Mouse (Mus musculus) erythroblast, adult 5-6 weeks (primary cell): ENCODE measurements around the gene Papola. TPM values are rescaled to one million over a fixed set of nuclear protein-coding genes. Genes with fewer than 3 reads are reported as not detected.
"Not testable (repeated sequence)": the region's sequence is repeated elsewhere in the genome, so short reads cannot be mapped to it uniquely, and the experiment has no call there.

Experiments
- ATAC-seq: replicated peaks from 2 replicates; pipeline ENCODE4 v1.8.0; 2016; ENCODE audit warnings: moderate number of reproducible peaks, mild to moderate bottlenecking, moderate TSS enrichment, inconsistent platforms; ENCODE audit not compliant: poor library complexity, low FRiP score, severe bottlenecking
- total RNA-seq, 2 experiments: library from RNA; stranded (forward) in 1 of 2; stranded (reverse) in 1 of 2; fragments of 150-400 nt in 1 of 2; fragments of 200-764, 138-1000 nt in 1 of 2; gene quantifications; 2 replicates each; pipeline versions ENCODE4 v1.2.3 to v1.2.4; 2015 to 2017; ENCODE audit warnings: low replicate concordance in 2 of 2

The Papola gene
- total RNA-seq, 2 experiments from 2014 or later, result 63.8 to 72.4 TPM

DNA sequence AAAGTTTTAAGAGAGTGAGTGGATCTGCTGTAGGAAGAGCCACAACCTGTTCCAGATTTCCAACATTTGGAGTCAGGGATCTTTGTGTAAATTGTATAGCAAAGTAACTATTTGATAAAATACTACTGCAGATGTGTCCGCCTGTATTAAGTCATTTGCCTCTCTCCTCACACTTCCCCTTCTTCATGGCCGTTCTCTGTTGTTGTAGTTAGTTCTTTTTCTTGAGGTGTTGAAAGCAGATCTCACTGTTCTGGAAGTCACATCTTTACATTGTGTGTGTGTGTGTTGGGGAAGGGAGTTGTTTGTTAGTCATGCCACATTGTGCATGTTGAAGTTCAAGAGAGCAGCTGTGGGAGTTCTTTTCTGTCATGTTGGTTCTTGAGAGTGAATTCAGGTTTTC, 10.4 kb downstream of the Papola start:
- no peak for ATAC-seq

- ATAC-seq, result no peak
Measured at GRCm38 (mm10) chr12:105798001-105798400, 13.5 kb downstream of the Papola start.

DNA sequence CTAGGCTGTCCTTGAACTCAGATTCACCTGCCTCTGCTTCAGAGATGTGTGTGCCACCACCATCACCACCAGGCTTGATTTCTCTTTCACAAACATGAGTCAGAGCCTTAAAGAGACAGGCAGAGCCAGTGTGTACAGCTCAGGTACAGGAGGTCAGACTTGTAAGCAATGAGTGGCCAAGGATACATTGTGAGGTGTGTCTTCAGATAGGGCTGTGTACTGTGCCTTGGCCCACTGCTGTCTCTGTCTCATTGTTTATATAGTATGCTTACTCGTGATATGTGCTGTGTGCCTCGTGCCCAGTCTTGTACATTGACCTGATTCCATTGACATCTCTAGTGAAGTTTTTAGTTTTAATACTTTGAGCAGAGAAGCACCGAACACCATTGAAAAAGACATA, 21.3 kb downstream of the Papola start:
- ATAC-seq, result no peak

DNA sequence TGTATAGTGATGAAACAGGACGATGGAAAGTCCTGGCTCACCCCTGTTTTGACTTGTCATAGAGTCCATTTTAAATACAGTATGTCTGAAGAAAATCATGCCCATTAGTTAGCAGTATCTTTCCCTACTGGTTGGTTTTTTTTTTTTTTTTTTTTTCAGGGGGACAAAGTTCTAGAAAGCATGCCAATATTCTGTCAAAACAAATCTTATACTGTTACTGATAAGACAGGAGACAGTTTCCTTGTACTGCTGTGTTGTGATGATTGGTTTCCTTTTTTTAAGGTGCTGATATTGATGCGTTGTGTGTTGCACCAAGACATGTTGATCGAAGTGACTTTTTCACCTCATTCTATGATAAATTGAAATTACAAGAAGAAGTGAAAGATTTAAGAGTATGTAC, 21.7 kb downstream of the Papola start:
- ATAC-seq, result no peak

DNA sequence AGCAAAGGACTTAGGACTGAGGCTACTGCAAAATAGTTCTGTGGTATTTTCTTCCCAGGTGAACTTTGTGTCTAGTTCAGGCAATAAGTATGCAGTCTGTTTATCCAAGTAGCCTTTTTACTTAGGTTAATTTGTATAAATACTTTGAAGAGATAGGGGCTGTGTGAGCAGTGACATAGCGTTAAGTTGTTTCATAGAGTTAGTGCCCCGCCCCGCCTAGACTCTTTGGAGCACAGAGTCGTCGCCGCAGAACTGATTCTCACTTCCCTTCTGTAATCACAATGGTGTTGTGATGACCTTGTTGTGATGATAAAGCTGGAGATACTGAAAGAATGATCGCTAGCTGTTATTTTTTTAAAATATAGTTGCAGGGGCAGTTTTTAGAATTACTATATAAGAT, 22.9 kb downstream of the Papola start:
- no peak for ATAC-seq

DNA sequence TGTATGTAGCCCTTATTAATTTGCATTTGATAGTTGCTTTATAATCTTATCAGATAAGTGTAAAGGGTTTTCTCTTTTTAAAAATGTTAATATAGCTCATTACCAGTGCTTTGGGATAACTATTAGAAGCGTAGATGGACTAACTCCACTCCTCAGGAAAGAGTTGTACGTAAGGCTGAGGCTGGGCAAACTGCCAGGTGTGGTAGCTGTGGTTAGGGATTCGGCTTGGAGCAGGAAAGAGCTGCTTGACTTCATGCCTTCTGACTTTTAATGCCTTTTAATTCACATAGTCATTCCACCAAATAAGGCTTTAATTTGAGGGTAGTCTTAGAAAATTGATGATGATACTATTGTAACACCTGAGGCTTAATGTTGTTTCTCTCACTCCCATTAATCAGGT, 24.5 kb downstream of the Papola start:
- no peak for ATAC-seq

- no peak for ATAC-seq
Measured at GRCm38 (mm10) chr12:105810608-105811007, 26.1 kb downstream of the Papola start.

- ATAC-seq, result no peak
Measured at GRCm38 (mm10) chr12:105813957-105814356, 29.5 kb downstream of the Papola start.

DNA sequence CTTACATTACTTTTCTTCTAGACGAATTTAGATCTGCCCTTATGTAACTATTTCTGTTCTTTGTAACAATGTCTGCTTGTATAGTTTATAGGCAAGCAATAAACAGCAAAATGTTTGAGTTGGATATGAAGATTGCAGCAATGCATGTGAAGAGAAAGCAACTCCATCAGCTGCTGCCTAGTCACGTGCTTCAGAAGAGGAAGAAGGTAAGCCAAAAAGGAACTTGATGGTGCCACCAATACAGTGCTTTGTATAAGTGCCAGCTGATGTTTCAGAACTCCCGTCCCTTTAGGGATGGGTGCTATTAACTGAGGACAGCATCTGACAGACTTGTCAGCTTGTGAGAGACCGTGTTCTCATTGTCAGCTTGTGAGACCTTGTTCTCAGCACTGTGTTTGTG, 39.0 kb downstream of the Papola start:
- ATAC-seq, result no peak

DNA sequence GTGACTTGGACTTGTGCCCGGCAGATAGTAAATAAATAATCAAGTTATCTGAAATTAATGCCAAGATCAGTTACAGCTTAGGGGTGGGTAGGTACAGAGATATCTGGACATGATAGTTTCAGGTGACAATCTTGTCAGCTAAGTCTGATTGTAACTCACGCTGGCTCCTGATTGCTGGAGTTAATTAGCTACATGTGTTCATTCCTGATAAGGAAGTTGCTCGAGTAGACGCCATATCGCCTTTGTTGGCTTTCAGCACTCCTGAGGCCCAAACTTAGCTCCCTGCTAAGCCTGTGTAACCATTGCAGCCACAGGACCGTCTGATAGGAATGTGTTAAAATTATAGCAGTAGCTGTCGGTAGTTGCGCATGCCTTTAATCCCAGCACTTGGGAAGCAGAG, 40.2 kb downstream of the Papola start:
- peak; percentile 87 for ATAC-seq

- no peak for ATAC-seq
Measured at GRCm38 (mm10) chr12:105825266-105825665, 40.8 kb downstream of the Papola start.

DNA sequence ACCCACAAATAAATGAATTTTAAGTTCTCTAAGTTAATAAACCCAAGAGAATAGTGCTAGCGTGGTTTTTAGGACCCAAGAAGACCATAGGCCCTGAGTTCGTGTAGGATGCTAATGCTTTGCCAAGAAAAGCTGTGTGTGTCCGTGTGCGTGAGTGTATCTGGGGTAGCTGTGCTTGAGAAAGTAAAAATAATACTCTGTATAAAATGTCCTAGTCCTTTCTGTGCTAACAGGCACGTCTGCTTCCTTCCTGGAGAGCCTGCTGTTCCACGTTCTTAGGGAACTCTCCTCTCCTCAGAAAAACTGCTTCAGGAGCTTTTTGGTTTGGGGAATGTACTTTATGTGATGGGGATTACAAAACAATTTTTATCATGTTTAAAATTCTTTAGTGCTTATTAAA, 48.0 kb downstream of the Papola start:
- ATAC-seq, result no peak

DNA sequence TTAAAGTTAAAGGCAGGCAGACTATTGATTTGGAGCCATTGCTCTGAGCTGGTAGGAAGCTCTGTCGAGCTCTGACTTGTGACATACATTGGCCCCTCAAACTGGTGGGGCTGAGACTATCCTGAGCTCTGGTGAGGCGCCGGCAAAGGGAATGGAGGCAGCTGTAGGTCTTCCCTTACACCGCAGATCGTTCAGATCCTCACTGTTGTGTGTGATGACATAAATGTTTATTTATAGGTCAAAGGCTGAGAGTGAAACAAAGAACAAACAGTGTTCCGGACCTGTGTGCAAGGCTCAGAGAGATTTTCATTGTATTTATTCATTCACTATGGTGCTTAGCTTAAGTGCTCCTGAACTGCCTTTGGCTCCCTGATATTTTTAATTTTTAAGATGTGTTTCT, 50.4 kb downstream of the Papola start:
- ATAC-seq, result no peak

- no peak for ATAC-seq
Measured at GRCm38 (mm10) chr12:105835571-105835970, 51.1 kb downstream of the Papola start.

GRCm38 (mm10) chr12:105836196-105836595, 51.7 kb downstream of the Papola start:
- no peak for ATAC-seq

- ATAC-seq, result no peak
Measured at GRCm38 (mm10) chr12:105839096-105839495, 54.6 kb downstream of the Papola start.

GRCm38 (mm10) chr12:105840545-105840944, 56.1 kb downstream of the Papola start:
- ATAC-seq, result not testable (repeated sequence)

DNA sequence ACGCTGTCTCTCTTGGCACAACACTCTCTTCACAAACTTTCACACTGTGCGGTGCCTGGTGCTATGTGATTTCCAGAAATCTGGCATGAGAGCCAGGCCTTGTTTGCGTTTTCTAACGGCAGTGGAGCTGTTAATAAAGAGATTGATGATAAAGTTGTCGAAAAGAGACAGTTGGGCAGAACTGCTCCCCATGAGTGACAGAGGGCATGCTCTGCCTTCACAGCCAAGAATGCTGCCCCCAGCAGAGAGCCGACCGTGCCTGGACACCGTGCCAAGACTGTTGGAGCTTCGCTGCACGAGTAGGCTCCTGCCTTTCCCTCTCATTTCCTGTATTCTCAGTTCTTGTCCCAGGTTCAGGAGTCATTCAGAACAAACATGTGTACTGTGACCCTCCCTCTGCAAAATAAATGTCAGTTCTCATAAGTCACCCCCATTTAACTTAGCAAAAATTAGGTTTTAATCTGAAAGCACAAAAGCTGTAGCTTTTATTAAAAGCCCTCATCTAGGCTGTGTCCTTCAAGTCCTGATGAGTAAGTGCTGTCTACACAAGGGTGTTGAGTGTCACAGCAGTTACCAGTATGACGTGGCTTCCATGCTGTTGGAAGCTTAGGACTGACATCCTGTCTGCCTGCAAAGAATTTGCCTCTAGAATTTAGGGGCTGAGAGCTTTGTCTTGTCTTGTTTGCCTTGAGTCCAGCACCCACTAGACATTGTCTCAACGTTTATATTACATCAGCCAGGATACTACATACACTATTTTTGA, 58.9 kb downstream of the Papola start:
- no peak for ATAC-seq

DNA sequence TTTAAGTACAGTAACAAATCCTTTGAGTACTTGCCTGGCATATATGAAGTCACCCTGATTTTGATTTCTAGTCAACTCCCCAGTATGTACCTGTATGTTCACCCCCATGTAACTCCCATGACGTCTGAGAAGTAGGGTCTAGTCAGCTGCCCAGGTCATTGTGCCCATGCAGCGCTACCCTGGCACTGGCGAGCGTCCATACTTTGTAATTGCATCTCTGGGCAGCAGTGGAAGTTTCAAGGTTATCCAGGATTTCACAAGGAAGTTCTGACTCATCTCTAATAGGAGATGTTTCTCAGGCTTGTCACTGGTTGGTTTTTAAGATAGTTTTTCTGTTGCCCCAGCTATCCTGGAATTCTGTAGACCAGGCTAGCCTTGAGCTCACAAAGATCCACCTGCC, 59.9 kb downstream of the Papola start:
- ATAC-seq, result no peak

DNA sequence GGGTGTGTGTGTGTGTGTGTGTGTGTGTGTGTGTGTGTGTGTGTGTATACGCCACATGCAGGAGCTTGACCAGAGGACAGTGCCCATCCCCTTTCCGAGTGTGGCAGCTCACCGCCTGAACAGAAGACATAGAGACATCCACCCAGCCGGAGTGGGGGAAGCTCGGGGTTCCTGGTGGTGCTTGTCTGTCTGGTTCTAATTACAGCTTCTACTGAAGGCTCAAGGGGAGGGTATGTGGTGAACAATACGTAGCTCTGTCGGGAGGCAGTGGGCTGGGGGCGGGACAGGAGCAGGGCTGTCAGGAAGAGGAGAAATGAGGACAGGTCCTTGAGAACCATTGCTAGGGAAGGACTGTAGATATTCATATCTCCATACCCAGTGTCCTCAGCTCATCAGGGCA, 64.6 kb downstream of the Papola start:
- no peak for ATAC-seq

GRCm38 (mm10) chr12:105850675-105851074, 66.2 kb downstream of the Papola start:
- no peak for ATAC-seq

DNA sequence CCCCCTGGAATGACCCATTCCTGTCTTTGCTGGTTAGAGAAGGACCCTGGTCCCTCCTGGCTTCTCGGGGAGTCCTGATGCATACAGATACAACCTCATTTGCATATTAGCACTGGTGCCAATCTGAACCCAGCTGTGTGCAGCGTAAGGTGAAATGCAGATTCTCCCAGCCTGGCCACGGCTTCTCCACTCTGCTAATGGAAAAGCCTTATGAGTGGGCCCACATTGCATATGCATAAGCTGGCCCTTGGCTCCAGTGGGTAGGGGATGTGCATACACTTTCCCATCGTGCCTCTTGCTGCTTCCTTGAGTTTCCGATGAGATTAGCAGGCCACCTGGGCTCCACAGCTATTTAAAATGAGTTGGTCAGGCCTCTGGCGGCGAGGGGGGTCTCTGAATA, 68.3 kb downstream of the Papola start:
- ATAC-seq, result no peak
